Mouse (Mus musculus) left cerebral cortex, postnatal 4 days (tissue): ENCODE measurements around the gene Gphb5. TPM values are rescaled to one million over a fixed set of nuclear protein-coding genes. Genes with fewer than 3 reads are reported as not detected.

ENCODE experiments used
- DNase-seq: peaks from one replicate; pipeline ENCODE4 v3.0.0-alpha.2; 2022
- intact Hi-C: fragments of 180-260 bp; cut with DNase I; formaldehyde crosslinking; loops from one replicate; pipeline ENCODE4 v1.15.1; 2025
- total RNA-seq, 2 experiments: library from RNA; stranded (reverse); gene quantifications; 2 replicates each; pipeline ENCODE4 v1.2.3; 2021

The Gphb5 gene
- total RNA-seq, 2 experiments from 2014 or later, result not detected

DNA sequence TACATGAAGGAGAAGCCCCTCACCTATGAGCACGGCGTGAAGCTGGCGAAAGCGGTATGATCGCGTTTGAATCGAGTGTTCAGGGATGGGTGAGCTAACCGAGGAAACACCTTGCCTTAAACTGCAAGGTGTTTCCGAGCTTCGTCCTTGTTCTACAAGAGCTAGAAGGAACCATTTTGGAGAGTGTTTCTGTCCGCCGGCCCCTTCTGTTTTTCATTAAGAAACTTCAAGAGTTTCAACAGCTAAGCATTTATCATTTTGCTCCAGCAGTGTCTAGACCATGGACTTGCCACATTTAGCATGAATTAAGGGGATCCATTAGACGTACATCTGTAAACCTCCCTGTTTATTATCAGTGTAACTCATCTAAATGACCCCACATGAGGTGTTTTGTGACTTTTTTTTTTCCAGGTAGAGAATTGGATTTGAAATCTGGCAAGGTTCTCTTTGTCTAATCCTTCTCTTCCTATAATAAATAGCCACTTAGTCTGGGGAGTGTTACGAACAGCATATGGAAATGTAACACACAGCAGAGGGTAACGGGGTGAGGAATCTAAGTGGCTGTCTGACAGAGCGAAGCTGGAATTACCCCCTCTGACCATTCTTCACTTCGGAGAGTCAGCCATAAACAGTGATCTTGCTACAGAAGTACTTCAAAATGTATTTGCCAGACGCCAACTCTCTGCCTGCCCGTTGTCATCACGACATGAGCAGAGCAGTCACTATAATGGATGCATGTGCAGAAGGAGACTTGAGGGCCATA lies 22.4 kb downstream of the Gphb5 start:
- no peak for DNase-seq
- intact Hi-C loops, result no loop called here

DNA sequence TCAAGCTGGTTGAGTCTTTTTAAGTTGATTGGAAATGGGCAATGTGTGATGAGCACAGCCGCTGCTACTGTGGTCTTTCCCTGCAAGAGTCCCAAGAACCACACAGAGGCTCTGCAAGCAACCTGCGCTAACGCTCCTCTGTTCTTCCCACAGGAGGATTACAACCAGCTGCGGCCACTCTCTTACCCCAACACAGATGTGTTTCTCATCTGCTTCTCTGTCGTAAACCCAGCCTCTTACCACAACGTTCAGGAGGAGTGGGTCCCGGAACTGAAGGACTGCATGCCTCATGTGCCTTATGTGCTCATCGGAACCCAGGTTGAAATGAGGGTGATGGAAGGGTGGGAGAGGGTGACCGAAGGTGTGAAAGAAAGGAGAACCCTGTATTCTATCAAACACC lies 25.1 kb downstream of the Gphb5 start:
- intact Hi-C loops, result no loop called here
- no peak for DNase-seq

GRCm38 (mm10) chr12:75389308-75390135 lies 27.1 kb downstream of the Gphb5 start:
- no peak for DNase-seq
- intact Hi-C loops, result loop anchor here (5.0 kb wide), 1 partner anchor 1067 kb away; no protein-coding TSS in a partner anchor

GRCm38 (mm10) chr12:75388521-75388920 lies 28.1 kb downstream of the Gphb5 start:
- no peak for DNase-seq
- intact Hi-C loops, result loop anchor here (5.0 kb wide), 1 partner anchor 1066 kb away; no protein-coding TSS in a partner anchor

- intact Hi-C loops, result loop anchor here (5.0 kb wide), 1 partner anchor 1066 kb away; no protein-coding TSS in a partner anchor
- no peak for DNase-seq
These were observed 28.7 kb downstream of the Gphb5 start for GRCm38 (mm10) chr12:75387846-75388245.

DNA sequence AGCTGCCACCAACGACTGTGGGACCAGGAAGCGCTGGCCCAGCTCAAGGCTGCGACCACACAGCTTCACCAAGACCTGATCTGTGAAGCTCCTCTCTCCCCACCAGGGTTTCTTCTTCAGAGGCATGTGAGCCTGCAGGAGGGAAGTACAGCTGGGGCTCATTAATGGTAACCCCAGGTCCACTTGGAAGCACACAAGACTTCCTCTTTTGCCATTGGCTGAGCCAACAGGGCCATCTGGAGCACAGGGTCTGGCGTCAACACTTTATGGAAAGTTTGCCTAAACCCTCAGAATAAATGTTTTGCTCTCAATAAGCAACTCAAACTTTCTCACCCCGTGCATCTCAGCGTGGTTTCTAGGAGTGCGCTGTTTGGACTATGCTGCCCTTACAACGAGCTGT lies 29.4 kb downstream of the Gphb5 start:
- no peak for DNase-seq
- intact Hi-C loops, result loop anchor here (5.0 kb wide), 1 partner anchor 1065 kb away; no protein-coding TSS in a partner anchor

GRCm38 (mm10) chr12:75386731-75387130 lies 29.9 kb downstream of the Gphb5 start:
- intact Hi-C loops, result loop anchor here (5.0 kb wide), 1 partner anchor 1064 kb away; no protein-coding TSS in a partner anchor
- no peak for DNase-seq

GRCm38 (mm10) chr12:75376126-75376525 lies 40.5 kb downstream of the Gphb5 start:
- intact Hi-C loops, result no loop called here
- peak; percentile 35 for DNase-seq

DNA sequence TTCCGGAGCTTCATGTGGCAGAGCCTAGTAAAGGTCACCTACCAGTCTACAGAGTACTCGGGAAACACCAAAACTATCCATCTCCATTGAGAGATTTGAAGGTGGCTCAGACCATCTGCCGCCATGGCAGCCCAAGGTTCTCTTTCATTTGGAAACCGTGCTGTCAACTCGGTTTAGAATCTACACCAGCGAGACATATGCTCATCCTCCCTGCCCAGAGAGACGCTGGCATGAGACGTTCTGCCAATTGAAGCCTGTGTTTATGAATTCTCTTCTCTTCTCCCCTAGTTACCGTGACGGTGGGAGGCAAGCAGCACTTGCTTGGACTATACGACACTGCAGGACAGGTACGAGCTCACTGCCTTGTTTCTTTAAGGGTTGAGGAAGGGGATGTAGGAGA lies 41.5 kb downstream of the Gphb5 start:
- intact Hi-C loops, result no loop called here
- DNase-seq, result peak; percentile 71

DNA sequence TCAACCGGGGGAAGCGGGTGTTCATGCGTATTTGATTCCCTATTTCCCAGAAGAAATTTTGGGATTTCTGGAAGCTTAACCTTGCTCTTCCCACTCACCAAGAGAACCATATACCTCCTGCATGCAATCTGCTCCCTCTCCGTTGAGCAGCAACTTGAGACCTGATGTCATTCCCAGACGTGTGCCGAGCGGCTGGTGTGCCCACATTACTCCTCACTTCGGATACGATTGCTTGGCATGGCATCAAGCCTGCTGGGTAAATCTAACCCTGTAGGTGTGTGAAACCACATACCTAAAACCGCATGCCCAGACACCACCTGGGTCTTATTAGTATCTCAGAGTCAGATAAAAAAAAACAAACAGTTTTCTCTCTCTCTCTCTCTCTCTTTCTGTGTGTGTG lies 42.1 kb downstream of the Gphb5 start:
- peak; percentile 54 for DNase-seq
- intact Hi-C loops, result no loop called here

DNA sequence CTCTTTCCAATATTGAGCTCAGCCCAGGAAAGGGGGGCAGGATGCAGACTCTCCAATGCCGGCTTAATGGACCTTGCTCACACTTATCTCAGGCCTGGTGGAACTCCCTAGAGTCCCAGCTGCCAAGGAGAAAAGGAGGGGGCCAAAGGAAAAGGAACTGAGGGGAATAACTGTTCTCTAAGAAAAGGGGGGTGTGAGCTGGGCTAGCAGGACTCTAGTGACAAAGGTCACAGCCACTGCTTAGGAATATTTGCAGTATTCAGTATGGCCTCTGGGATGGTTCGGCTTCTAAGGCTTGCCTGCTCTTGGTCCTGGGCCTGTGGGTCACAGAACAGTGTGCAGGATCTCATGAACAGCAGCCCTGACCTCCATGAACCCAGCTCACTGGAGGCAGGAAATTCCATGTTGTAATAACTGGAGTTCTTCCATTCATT lies 47.1 kb downstream of the Gphb5 start:
- DNase-seq, result no peak
- intact Hi-C loops, result no loop called here

DNA sequence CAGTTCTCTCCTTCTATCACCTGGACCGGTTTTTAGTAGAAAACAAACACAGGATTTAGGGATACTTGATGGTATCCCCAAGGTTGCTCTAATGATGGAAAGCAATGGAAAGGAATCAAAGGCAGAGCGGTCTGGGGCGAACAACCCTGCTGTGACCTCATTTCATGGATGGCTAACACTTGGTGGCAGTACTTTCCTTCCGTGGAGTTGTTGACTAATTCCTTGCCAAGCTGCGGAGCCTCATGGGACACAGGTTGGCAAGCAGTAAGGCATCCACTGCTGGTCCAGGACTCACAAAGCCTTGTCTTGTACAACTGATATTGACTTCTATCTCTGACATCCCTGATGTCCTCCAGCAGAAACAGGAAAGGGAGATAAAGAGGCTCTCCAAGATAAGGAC lies 48.1 kb downstream of the Gphb5 start:
- intact Hi-C loops, result no loop called here
- peak; percentile 85 for DNase-seq

DNA sequence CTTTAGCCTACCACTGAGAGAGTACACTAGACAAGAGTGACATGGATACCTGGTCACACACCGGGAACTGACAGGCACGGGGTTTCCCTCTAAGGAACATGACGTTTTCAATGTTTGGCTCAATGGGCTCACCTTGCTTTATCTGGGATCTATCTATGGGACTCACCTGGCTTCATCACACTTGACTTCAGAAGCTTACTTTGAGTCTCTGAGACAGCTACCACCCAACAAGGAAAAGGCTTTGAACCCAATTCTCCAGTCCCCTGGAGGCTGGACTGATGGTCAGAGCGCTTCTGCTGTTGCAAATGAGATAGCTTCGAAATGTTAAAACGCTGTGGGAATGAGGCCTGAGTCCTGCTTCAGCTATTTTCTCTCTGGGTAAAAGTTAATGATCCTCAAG lies 49.2 kb downstream of the Gphb5 start:
- intact Hi-C loops, result no loop called here
- no peak for DNase-seq

DNA sequence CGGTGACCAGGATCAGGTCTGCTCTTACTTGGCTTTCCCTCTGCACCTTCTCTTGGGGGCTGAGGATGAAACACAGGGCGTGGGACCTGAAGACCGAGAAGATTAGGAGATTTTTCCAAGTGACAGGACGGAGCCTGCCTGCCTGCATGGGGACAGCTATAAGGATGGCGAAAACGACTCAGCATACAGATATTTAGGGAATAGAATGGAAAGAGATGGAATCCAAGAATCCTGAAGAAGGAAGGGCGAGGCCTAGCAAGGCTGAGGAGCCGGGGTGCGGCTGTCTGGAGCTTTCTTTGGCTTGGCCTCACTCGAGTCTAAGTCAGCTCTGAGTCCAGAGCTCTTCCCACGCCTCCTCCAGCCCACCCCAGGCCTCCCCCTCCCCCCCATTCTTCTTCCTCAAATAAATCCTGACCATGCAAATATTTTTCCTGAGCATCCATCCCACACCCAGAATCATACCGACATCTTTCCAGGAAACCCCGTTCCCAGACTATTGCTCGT lies 50.9 kb downstream of the Gphb5 start:
- DNase-seq, result no peak
- intact Hi-C loops, result no loop called here

DNA sequence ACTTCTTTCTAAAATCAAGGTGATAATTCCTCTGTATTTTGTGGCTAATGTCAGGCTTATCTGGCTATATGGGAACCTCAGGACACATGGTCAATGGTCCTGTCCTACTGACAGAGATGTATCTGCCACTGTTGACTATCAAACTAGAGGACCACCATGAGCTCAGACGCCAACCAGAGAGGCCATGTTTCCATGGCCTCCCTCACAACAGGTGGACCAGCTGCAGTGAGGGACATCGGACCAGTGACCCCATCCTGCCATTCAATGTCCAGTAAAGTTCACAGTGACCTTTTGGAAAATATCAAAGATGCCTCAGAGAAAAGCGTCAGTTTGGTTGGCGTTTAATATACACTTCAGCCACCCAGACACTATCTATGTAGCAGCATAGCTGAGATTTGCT lies 52.2 kb downstream of the Gphb5 start:
- DNase-seq, result no peak
- intact Hi-C loops, result no loop called here

- intact Hi-C loops, result no loop called here
- DNase-seq, result no peak
These were observed 54.1 kb downstream of the Gphb5 start for GRCm38 (mm10) chr12:75362456-75362855.

Other genes with a start within 250 kb of the Gphb5 start
- 10 to 100 TPM; 24.2 to 25.3 TPM for gene Kcnh5, start 239.4 kb downstream of the Gphb5 start, total RNA-seq
- gene Rhoj, start 108.5 kb downstream of the Gphb5 start, total RNA-seq, result 1 to 10 TPM; 7.4 to 8.4 TPM
- gene Ppp2r5e, start 179.5 kb upstream of the Gphb5 start, total RNA-seq, result 10 to 100 TPM; 93.4 to 94.3 TPM